Mouse (Mus musculus): ENCODE measurements around the gene Gm5142. TPM values are rescaled to one million over a fixed set of nuclear protein-coding genes. Genes with fewer than 3 reads are reported as not detected.

The Gm5142 gene
- polyA plus RNA-seq, 1 experiment from 2014 or later = not detected

Other genes starting within 250 kb of the Gm5142 start
- not detected in 2 replicates for gene 1700129C05Rik, start 35.9 kb downstream of the Gm5142 start, polyA plus RNA-seq (2014; fragmentation: Nextera tagmentation; extraction: Ambion mirVana)
- gene Rcbtb1, start 22.5 kb upstream of the Gm5142 start, polyA plus RNA-seq (2014; fragmentation: Nextera tagmentation; extraction: Ambion mirVana) = 133 and 148 TPM in 2 replicates
- 0.23 TPM in 1 of 2 replicates, not detected in the other for gene Gm6904, start 81.5 kb upstream of the Gm5142 start, polyA plus RNA-seq (2014; fragmentation: Nextera tagmentation; extraction: Ambion mirVana)
- gene Phf11a, start 118.8 kb upstream of the Gm5142 start, polyA plus RNA-seq (2014; fragmentation: Nextera tagmentation; extraction: Ambion mirVana) = not detected in 2 replicates
- 0.21 and 0.33 TPM in 2 replicates for gene Phf11b, start 162.6 kb upstream of the Gm5142 start, polyA plus RNA-seq (2014; fragmentation: Nextera tagmentation; extraction: Ambion mirVana)
- gene Phf11d, start 186.7 kb upstream of the Gm5142 start, polyA plus RNA-seq (2014; fragmentation: Nextera tagmentation; extraction: Ambion mirVana) = 0.24 and 0.35 TPM in 2 replicates
- gene Phf11c, start 216.6 kb upstream of the Gm5142 start, polyA plus RNA-seq (2014; fragmentation: Nextera tagmentation; extraction: Ambion mirVana) = 0.67 and 0.76 TPM in 2 replicates